Mouse (Mus musculus) monocyte, adult 5-6 weeks (primary cell): ENCODE results near the gene Htr5a. TPM values are rescaled to one million over a fixed set of nuclear protein-coding genes. Genes with fewer than 3 reads are reported as not detected.

Experiments used
- ATAC-seq: fragments of 153-309, 156-312 bp; replicated peaks from 2 replicates; pipeline ENCODE4 v1.8.0; 2017; ENCODE audit warnings: mild to moderate bottlenecking; ENCODE audit not compliant: low TSS enrichment, insufficient number of reproducible peaks, severe bottlenecking, poor library complexity, low FRiP score
- total RNA-seq: library from RNA; stranded (forward); fragments of 200-1000, 200-491, 200-594 nt; gene quantifications from 3 replicates; pipeline ENCODE4 v1.2.3, GENCODE M21; 2017

Htr5a gene
- total RNA-seq, 1 experiment from 2014 or later = not detected

DNA sequence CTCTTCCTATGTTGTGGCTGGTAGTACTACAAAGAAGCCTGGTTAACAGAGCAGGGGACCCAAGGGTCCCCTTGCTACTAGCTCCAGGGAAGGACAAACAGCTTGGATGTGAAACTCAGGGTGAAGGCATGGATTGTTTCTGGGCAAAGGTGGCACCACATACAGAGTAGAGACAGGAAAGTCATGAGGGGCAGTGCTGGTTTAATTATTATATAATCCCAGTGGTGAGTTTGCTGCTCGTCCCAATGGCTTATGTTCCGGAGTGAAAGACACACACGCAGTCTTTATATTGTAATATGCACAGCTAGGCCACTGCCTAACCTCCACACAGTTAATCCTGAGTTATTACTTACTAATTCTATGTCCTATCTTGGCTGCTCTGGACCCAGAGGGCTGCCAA, 37.8 kb downstream of the Htr5a start:
- no peak for ATAC-seq

DNA sequence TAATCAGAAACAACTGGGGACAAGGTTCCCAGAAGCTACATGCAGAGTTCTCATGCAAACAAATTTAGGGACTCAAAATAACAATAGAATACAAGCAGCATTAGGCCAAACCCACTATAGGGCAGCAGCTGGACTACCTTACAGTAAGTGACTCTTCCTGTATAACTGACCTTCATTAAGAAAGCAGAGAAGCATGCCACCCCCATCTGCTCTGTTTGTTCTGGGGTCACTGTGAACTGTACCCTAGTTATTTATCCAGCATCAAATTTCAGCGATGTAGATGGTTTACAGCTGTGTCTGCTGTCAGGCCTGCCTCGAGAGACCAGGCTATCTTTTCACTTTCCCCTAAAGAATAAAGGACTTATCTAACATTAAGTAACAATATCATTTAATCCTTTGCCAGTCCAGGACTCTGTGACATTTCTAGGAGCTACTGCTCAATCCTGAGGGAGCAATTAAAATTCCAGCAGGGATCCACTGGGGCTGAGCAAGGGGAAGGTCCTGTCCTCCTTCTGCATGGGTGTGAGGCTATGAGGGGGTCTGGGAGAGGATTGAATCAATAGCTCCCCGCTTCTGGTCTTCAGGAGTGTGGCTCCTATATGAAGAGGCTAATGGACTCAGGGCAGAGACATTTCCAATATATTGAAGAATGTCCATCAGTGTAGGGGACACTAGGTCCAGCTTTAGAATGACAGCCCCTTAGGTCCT, 38.5 kb downstream of the Htr5a start:
- no peak for ATAC-seq

DNA sequence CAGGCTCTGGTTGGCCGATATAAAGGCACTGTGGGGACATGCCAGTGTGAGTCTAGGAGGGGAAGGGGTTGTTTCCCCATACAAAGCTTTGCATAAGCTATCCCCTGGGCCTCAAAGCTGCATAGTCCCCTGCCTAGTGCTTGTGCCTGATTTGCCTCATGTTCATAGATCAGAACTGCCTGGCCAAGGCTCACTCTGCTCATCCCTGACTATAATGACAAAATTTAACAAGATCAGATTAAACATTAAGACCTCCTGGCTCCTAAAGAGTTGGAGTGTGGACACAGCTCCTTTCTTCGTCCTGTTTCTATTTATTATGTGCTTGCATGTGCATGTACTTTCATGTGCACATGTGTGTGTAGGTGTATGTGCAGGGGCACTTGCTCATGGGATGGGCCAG, 39.3 kb downstream of the Htr5a start:
- ATAC-seq = no peak

DNA sequence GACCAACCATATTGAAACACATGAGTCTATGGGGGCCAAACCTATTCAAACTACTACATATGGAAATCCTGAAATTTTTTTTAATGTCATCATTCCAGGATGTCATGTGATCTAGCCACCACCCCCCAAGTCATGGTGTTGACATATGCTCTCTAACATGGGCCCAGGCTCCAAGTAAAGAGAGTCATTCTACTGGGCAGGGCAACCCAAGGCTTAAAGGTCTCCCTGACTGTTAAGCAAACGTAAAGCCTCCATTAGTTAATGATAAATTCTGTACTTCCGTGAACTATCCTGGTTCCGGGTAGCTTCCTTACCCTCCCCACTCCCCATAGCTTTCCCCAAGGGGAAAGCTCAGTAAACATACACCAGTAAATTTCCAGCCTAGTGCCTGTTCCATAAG, 46.1 kb downstream of the Htr5a start:
- no peak for ATAC-seq

DNA sequence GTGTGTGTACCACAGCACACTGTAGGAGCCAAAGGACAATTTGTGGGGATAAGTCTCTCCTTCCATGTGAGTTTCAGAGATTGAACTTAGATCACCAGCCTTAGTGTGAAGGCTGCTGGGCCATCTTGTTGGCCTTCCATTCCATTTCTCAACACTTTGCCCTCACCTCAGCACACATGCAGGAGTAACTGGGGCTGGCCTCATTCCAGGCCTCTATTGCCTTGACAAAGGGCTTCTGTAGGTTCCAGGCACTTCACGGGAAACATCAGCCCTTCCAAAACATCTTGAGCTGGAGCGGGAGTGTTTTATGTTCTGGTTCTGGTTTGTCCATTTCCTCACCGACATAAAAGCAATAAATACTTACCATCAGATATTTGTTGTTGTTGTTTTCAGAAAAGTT, 54.0 kb downstream of the Htr5a start:
- ATAC-seq = no peak

DNA sequence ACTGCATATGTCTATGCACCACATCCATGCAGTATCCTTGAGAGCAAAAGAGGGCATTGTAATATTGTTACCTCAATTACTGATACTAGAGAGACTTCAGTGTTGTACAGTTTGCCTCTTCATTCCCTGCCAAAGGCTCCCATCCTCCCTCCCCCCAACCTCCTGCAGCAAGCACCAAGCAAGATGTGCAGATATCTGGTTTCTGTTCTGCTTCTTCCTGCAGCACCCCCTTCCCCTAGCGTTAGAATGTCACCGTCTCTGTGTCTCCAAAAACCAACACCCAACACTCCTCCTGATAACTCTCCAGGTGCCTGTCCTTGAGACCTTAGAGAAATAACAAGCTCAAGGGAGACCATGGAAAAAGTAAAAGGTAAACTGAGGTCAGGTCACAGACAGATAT, 57.8 kb downstream of the Htr5a start:
- no peak for ATAC-seq

DNA sequence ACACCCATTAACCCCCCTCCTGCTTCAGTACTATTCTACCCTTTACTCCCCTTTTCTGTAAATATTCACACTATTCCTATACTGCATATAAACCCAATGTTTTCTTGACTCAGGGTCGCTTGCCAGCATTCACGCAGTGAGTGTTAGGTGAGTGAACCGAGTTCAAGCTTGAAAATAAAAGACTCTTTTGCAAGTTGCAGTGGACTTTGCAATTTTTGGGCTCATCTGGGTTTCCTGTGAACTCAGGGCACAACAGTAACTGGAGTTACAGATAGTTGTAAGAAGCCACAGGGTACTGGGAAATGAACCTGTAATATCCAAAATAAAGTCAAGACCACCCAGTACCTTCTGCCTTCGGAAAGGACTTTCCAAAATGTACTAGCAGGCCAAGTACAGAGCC, 58.2 kb downstream of the Htr5a start:
- ATAC-seq = no peak

Other genes with a start within 250 kb of the Htr5a start
- gene Paxip1, start 50.5 kb upstream of the Htr5a start, total RNA-seq = 20.1 to 24.7 TPM (median 24.5 TPM) in 3 replicates
- gene Insig1, start 229.2 kb downstream of the Htr5a start, total RNA-seq = 80.0 to 111 TPM (median 92.3 TPM) in 3 replicates